Mouse (Mus musculus) forebrain, postnatal 0 days (tissue): ENCODE results near the gene Gzmm. TPM values are rescaled to one million over a fixed set of nuclear protein-coding genes. Genes with fewer than 3 reads are reported as not detected.
A peak's percentile ranks its signal among the peaks of the same experiment; 100 is the strongest.

Source experiments
- ATAC-seq: fragments of 200-750 bp; cut with Nextera tagmentation; 2 replicates; pipeline ENCODE4 v1.8.0; 2017; ENCODE audit warnings: mild to moderate bottlenecking, moderate library complexity
- DNase-seq: peaks from one replicate; pipeline ENCODE4 v3.0.0-alpha.2; 2015
- H3K27ac ChIP-seq: fragments of 300-500 bp; sonication (generic); 2 replicates; pipeline ENCODE4 v1.5.1; 2014; ENCODE audit warnings: low read depth, mild to moderate bottlenecking, antibody characterized with exemption, low read length, moderate library complexity, mixed read lengths
- H3K27me3 ChIP-seq: fragments of 300-500 bp; sonication (generic); 2 replicates; pipeline ENCODE4 v1.6.1; 2014; ENCODE audit warnings: mild to moderate bottlenecking, low read length, mixed read lengths; ENCODE audit not compliant: insufficient read depth
- H3K36me3 ChIP-seq: fragments of 300-500 bp; sonication (generic); 2 replicates; pipeline ENCODE4 v1.6.1; 2014; ENCODE audit warnings: mild to moderate bottlenecking, moderate library complexity; ENCODE audit not compliant: insufficient read depth
- H3K4me1 ChIP-seq: fragments of 300-500 bp; sonication (generic); 2 replicates; pipeline ENCODE4 v1.6.1; 2014; ENCODE audit warnings: antibody characterized with exemption; ENCODE audit not compliant: insufficient read depth
- H3K4me2 ChIP-seq: fragments of 300-500 bp; sonication (generic); 2 replicates; pipeline ENCODE4 v1.6.1; 2014; ENCODE audit warnings: low read depth, mild to moderate bottlenecking, moderate library complexity
- H3K4me3 ChIP-seq: fragments of 300-500 bp; sonication (generic); 2 replicates; pipeline ENCODE4 v1.5.1; 2014; ENCODE audit warnings: low read depth, low read length, mixed read lengths
- H3K9ac ChIP-seq: fragments of 300-500 bp; sonication (generic); 2 replicates; pipeline ENCODE4 v1.6.1; 2014; ENCODE audit warnings: mild to moderate bottlenecking
- H3K9me3 ChIP-seq: fragments of 300-500 bp; sonication (generic); 2 replicates; pipeline ENCODE4 v1.6.1; 2016; ENCODE audit warnings: low read length
- CTCF ChIP-seq: sonication (generic); IDR thresholded peaks from 2 replicates; pipeline ENCODE4 v1.5.1; 2016; ENCODE audit warnings: antibody characterized with exemption, control low read depth, low read depth
- WGBS: fragments of 180-500 bp; shearing (Covaris S2); extraction: QIAGEN DNeasy Blood & Tissue Kit; methylation state at CpG from one replicate; pipeline ENCODE4 v1.1.7; 2014; 5-methylcytosine and 5-hydroxymethylcytosine counted together
- polyA plus RNA-seq: library from polyadenylated mRNA; unstranded; fragments of >200 nt; fragmentation: Nextera tagmentation; extraction: Ambion mirVana; gene quantifications from 2 replicates; pipeline ENCODE4 v1.2.1, GENCODE M21; 2015
- total RNA-seq: library from RNA; depleted of rRNA; stranded (reverse); fragments of >200 nt; gene quantifications from 2 replicates; pipeline ENCODE4 v1.2.3, GENCODE M21; 2014

Gzmm gene
- total and polyA plus RNA-seq, 2 experiments from 2014 or later = 1.1 to 3.3 TPM

- WGBS = 35% methylated on average over 15 of the region's 15 CpGs
- H3K9ac ChIP-seq = peak overlapping the region; percentile 96
- no peak for TF ChIP-seq CTCF
- H3K27ac ChIP-seq = peak overlapping the region; percentile 95
- H3K9me3 ChIP-seq = no peaks in the 10 kb centered on the region
- peak overlapping the region; percentile 89 for H3K4me2 ChIP-seq
- DNase-seq = no peak
- no peaks in the 10 kb centered on the region for H3K27me3 ChIP-seq
- H3K4me1 ChIP-seq = peaks cover 18% of the 10 kb centered on the region
- H3K4me3 ChIP-seq = peak overlapping the region; percentile 100
- ATAC-seq = 0 out of 2 replicates have a peak, but pooled peaks have one; percentile 6
- peaks cover 5% of the 10 kb centered on the region; the same call in 1 of the 2 replicates for H3K36me3 ChIP-seq
Measured at GRCm38 (mm10) chr10:79670071-79670888, 18.5 kb upstream of the Gzmm start.

- no peak for TF ChIP-seq CTCF
- Histone ChIP-seq H3K9ac (no peak overlapping the region), H3K4me3 (no peak overlapping the region), H3K4me1 (peaks cover 18% of the 10 kb centered on the region), H3K27ac (no peak overlapping the region), H3K27me3 (no peaks in the 10 kb centered on the region), H3K4me2 (no peak overlapping the region), H3K36me3 (peaks cover 12% of the 10 kb centered on the region), H3K9me3 (no peaks in the 10 kb centered on the region)
- 72% methylated on average over 6 of the region's 6 CpGs for WGBS
- DNase-seq (no peak), ATAC-seq (no peak)
Measured at GRCm38 (mm10) chr10:79671396-79672087, 17.3 kb upstream of the Gzmm start.

- H3K9me3 ChIP-seq = no peaks in the 10 kb centered on the region
- no peak overlapping the region for H3K4me3 ChIP-seq
- peaks cover 12% of the 10 kb centered on the region for H3K36me3 ChIP-seq
- peak; percentile 38 for TF ChIP-seq CTCF
- DNase-seq = no peak
- no peak for ATAC-seq
- H3K9ac ChIP-seq = no peak overlapping the region
- H3K27ac ChIP-seq = no peak overlapping the region
- peaks cover 18% of the 10 kb centered on the region for H3K4me1 ChIP-seq
- H3K4me2 ChIP-seq = no peak overlapping the region
- H3K27me3 ChIP-seq = no peaks in the 10 kb centered on the region
- WGBS = 68% methylated on average over 3 of the region's 3 CpGs
Measured at GRCm38 (mm10) chr10:79672088-79672455, 16.7 kb upstream of the Gzmm start.

- DNase-seq (no peak), ATAC-seq (no peak)
- 92% methylated on average over 3 of the region's 3 CpGs for WGBS
Measured at GRCm38 (mm10) chr10:79673054-79673453, 15.8 kb upstream of the Gzmm start.

GRCm38 (mm10) chr10:79675346-79676035 is 13.3 kb upstream of the Gzmm start:
- TF ChIP-seq CTCF = no peak
- ATAC-seq (no peak), DNase-seq (no peak)
- Histone ChIP-seq H3K4me1 (peaks cover 7% of the 10 kb centered on the region; the same call in 1 of the 2 replicates), H3K9me3 (no peaks in the 10 kb centered on the region), H3K9ac (no peak overlapping the region), H3K4me3 (no peak overlapping the region), H3K27me3 (no peaks in the 10 kb centered on the region), H3K4me2 (no peak overlapping the region), H3K27ac (no peak overlapping the region), H3K36me3 (peaks cover 12% of the 10 kb centered on the region)
- WGBS = 60% methylated on average over 44 of the region's 44 CpGs

More at GRCm38 (mm10) chr10:79673054-79673453, 15.8 kb upstream of the Gzmm start:
- TF ChIP-seq CTCF = no peak
- H3K9me3 ChIP-seq = no peaks in the 10 kb centered on the region
- no peak overlapping the region for H3K27ac ChIP-seq
- H3K9ac ChIP-seq = no peak overlapping the region
- peaks cover 17% of the 10 kb centered on the region for H3K4me1 ChIP-seq
- no peaks in the 10 kb centered on the region for H3K27me3 ChIP-seq
- peaks cover 12% of the 10 kb centered on the region for H3K36me3 ChIP-seq
- H3K4me3 ChIP-seq = no peak overlapping the region
- H3K4me2 ChIP-seq = no peak overlapping the region

GRCm38 (mm10) chr10:79680606-79681495 is 8.0 kb upstream of the Gzmm start:
- no peak for TF ChIP-seq CTCF
- WGBS = 44% methylated on average over 11 of the region's 11 CpGs
- Histone ChIP-seq H3K27me3 (no peaks in the 10 kb centered on the region), H3K9ac (peak overlapping the region; percentile 82), H3K4me3 (peak overlapping the region; percentile 70), H3K27ac (peak overlapping the region; percentile 89), H3K4me1 (peaks cover 15% of the 10 kb centered on the region; the same call in 1 of the 2 replicates), H3K9me3 (no peaks in the 10 kb centered on the region), H3K4me2 (peak overlapping the region; percentile 52), H3K36me3 (peaks cover 16% of the 10 kb centered on the region)
- DNase-seq = no peak
- no peak for ATAC-seq
